Mouse (Mus musculus): Measurements from ENCODE around the gene Tbkbp1.

The Tbkbp1 gene

DNA sequence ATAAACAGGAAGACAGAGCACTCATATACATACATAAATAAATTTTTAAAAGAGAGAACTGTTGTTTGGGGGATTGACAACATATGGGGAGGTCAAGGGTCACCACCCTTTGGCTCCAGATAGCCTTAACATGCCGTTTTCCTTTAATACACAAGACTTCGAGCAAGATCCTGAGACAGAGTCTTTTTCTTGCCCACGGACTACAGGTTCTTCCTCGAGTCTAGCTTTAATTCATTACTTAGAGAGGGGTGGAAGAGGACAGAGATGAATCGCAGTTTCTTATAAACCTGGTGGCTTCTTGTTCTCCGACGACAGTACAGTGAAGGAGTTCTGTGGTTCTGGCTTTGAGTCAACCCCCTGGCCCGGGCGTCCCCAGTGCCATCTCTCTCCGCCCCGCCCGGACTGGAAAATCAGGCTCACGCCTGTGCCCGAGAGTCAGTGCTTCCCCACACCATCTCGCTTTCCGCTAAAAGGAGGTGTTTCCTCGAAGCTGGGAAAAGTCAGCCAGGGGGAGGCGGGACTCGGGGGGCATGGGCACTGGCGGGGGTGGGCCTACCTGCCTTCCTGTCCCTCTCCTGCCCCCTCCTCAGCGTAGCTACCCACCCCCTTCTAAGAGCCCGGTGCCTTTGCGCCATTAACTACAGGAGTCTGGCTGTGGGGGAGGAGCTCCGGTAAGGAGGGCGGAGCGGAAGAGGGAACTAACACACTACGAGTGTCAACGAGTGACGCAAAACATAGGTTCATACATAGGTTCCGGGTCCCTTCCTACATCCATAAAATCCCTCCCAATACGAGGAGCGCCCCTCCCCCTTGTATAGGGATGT lies 24.4 kb downstream of the Tbkbp1 start:
- peak; percentile 31 to 59 for DNase-seq

DNA sequence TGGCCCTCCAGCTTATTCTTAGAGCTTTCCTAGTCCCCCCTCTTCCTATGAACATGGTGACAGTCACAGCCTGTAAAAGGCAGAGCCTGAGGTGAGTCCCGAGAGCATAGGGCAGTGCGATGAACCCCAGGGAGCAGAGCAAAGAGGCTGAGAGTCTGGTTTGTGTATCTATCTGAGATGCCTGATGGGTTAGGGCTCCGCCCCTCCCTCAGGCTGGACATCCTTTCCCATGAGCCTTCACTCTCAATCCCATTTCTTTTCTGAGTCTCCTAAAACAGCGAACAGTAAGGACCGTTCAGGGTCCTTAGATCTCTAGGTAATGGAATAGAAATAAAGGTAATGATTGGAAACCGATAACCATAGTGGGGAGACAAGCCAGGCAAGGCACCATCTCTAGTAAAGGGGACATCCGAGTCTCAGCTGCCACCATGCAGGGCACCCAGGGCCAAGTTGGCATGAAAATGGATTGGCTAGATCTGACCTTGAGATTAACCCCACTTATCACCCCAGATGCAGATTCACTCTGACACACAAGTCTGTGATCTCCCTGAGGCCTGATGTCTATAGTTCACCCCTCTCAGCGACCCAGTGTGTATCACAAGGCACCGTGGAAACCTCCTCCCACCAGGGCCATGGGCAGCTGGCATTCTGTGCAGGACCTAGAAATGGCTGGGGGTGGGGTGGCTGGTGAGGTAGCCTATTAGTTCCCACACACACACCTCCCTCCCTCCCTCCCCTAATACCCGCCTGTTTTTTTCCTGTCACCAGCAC lies 26.8 kb downstream of the Tbkbp1 start:
- DNase-seq: no peak

DNA sequence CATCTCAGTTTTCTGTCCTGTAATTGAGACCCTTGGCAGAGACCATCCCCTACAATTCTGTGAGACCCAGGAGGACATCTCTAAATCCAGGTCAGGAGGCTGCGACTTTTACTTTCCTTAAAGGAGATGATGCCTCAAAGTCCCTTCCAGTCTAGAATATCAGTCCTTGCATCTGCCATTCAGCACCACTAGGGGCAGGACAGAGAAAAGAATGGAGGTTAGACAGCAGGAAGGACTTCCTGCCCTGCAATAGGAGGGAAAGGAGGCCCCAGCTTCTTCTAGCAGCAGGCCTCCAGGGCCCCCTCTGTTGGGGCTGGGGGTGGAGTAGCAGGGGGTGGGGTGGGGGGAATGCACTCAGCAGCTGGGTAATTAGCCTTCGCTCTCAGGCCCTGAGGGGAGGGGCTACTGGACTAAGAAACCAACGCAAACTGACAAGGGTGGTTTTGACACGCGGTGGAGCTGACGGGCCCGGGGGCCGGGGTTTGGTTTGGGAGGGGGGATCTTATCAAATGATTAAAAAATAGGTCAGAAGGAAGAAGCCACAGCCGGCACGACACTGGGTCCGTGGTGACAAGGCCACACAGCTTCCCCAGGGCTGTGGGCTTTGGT lies 27.9 kb downstream of the Tbkbp1 start:
- no peak for DNase-seq

DNA sequence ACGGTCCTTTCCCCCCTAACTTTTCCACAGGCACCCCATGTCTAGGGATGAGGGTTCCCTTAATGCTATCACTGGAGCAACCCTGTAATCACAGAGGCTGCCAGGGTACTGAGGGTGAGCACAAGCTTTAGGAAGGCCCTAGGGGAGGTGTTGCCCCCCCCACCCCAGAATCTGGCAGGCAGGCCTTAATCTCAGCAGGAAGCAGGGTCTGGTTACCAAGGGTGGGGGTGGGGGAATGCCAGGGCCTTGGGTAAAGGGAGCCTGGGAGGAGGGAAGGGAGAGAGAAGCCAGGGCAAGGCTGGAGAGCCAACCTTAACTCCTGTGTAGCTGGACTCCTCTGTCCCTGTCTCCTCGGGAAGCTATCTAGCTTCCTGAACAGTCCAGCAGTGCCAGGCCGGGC lies 30.7 kb downstream of the Tbkbp1 start:
- DNase-seq: no peak

DNA sequence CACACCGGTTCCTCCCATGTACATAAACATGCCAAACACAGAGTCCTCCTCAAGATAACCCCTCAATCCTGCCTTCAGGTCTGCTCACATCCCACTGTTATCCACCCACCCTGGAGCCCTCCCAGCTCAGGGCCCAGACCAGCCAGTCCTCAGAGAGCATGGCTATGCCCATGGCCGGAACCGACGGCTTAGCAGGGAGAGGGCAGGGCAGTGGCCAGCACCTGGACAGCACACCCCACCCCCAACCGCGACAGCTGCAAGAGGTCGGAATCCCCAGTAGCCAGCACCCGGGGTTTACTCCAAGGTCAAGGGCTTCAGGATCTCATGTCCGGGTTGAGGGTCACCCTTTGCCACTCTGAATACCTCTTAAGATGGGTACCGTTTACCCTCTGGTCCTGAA lies 31.1 kb downstream of the Tbkbp1 start:
- no peak for DNase-seq

DNA sequence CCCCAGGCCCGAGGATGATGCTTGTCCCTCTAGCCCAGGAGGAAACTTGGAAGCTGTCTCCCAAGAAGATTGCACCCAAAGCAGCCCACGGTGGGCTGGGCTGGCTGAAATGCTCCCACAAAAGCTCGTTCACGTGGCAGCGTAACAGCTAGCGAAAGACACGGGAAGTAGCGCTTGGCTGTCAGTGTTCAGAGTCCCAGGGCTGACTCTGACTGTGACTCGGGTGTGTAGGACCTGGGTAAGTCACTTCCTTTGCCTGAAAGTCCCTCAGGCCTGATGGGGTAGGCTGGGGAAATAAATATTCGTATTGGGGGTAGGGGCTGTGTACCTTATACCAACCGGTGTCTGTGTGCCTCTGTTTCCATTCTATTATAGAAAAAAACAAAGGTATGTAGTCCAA lies 35.5 kb downstream of the Tbkbp1 start:
- DNase-seq: no peak

DNA sequence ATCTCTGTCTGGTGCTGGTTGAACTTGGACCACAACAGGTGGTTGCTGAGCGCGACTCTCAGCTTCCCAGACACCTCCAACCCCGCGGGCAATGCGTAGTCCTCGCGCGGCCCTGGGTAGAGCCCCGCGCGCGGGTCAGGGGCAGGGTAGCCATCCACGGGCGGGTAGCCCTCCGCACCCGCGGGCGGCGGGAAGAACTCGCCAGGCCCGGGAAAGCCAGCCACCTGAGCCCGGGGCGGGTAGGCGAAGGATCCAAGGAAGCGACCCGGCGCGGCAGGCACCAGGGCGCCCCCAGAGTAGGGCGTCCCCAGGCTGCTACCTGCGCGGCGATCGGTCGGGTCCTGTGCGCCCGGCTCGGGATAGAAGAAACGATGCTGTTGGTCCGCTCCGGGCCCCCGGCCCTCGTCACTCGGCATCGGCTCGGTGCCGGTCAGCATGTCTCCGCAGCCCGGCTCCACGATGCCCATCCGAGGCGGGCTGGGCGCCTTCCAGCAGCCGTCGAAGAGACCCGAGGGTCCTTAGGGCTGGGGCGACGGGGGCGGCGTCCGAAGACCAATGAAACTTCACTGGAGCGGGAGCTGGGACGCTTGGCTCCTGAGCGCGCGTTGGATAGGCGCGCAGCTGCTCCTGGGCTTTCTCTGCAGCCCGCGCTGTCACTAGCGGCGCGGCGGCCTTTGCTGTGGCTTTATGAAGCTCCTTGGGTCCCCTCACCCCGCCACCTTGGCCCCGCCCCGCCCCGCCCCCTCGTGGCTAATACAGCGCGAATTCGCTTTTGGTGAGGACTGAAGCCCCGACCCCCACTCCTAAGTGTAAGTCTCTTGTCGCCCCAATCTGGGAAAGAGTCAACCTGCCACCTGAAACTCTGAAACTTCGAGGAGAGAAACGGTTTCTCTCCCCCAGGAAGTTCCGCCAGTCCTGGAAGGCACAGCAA lies 36.4 kb downstream of the Tbkbp1 start, which contains the start of gene Tbx21:
Tbx21 (minus strand) TSS at position 661 of the 931 bp plus-strand sequence.
- no peak for DNase-seq

DNA sequence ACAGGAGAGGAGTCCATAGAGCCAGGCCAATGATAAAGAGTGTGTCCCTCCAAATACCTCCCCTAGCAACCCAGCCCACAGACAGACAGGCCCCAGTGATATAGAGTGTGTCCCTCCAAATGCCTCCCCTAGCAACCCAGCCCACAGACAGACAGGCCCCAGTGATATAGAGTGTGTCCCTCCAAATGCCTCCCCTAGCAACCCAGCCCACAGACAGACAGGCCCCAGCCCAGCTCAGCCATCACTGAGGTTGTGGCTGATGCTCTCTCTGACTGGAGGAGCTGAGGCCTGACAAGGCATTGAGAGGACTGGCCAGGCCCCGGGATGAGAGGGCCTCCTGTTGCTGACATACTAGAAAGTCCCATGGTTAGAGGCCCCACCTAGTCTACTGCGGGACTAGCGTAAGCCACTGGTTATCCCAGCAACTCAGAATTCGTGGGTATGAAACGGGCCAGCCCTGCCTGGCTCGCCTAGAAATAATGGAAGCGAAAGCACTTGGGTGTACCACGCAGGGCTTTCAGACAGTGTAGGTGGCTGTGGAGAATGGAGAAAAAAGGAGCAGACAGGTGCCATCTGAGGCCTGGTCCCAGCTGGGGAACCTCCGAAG lies 38.7 kb downstream of the Tbkbp1 start:
- DNase-seq: no peak

DNA sequence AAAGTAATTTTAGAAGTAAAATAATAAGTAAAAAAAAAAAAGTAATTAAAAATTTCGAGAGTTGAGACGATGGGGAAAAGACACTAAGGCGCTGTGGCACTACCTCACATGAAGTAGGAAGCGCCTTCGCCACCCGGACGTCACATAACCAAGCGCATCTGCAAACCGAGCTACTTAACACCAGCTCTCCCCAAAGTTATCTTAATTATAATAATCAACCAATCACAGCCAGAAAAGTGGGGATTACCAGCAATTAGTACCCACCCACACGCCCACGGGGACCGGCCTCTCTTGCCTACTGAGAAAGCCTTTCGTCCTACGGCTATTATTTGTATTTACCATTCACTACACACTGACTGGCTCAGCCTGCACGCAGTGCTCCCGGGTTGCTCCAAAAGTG lies 42.3 kb downstream of the Tbkbp1 start:
- DNase-seq: no peak

DNA sequence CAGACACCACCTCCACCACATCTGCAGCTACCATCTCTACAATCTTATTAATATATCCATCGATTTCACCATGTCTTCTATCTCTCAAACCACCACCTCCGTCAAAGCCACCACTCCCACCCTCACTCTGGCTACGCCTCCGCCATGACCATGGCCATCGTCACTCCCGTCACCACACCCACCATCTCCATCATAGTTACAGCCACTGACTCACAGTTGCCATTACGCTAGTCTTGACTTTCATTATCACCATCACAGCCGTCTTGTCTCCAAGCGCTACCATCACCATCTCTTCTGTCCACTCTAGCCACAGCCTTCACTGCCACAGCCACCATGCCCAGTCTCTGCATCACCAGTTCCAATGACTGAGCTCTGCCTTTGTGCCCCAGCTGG lies 47.2 kb downstream of the Tbkbp1 start:
- DNase-seq: no peak

DNA sequence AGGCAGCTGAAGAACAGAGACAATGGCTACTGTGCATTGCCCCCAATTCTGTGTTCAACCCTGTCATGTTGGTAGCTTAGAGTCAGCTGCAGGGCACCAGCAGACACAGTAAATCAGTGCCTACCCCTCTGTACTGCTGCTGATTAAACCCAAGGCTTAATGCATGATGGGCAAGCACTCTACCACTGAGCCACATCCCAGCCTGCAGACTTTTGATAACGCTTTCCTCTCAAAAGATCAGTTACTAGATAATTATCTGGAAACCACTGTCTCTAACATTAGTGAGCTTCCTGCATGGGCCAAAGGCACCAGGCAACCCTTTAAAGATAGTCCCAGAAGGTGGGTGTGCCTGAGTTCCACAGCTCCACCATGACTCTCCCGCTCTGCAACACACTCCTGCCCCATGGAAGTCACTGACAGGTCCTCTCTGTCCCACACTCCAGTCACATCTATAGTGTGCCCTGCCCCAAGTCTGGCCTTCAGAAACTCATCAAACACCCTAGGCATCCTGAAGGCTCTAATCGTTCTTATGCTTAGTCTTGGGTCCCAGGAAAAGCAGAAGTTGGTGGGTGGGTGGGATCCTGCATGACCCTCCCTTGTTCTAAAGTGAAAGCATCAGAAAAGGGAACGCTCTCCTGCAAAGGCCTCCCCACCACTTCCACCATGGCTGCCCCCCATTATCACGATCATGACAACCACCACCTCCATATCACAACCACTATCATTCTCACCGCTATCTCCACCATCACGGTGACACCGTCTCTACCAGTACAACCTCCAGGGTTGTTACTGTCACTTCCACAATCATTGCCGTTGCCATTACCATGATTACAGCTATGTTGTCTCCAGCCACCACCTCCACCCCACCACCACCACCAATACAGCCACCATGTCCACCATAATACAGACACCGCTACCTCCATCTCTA lies 47.9 kb downstream of the Tbkbp1 start:
- DNase-seq: no peak

DNA sequence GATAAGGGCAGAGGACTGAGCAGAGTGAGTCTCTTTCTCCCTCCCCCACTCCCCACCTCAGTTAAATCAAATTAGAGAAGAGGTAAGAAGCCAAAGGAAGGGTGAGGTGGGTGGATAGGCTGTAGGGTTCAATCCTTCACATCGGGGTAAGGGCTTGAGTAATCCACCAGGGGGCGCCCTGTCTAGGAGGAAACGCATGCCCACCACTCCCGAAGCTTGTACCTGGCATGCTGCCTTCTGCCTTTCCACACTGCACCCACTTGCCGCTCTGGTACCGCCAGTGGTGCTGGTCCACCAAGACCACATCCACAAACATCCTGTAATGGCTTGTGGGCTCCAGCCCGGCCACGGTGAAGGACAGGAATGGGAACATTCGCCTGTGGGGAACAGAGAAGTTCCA lies 49.6 kb downstream of the Tbkbp1 start:
- DNase-seq: peak; percentile 77 to 92

DNA sequence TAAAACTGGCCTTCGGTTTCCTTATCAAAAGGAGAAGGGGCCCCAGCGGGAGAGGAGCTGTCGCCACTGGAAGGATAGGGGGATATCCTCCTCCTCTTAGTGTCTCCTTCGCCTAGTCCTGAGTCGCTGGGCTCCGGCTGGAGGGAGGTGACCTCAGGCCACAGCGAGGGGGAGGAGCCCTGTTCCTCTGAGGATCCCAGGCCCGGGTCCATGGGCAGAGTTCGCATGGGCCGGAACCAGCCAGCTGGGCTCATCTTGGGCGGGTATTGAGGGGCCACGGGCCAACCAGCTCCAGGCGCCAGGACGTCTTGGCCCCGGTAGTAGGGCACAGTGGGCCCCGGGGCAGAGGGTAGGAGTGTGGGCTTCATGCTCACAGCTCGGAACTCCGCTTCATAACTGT lies 52.5 kb downstream of the Tbkbp1 start:
- peak in 1 of 2 experiments; percentile 15 for DNase-seq

DNA sequence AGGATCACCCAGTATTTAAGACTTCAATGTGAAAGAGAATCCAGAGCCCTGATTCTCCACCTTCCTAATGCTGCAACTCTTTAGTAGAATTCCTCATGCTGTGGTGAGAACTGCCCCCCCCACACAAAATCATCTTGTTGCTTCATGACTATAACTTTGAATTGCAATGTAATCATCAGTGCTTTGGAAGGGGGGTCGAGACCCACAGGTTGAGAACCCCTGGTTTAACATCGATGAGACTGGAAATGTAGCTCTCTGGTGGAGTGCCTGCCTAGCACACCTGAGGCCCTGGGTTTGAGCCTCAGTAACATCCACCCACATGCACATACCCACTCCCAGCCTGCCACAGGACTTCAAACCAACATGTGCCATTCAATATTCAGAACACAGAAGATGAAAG lies 56.7 kb downstream of the Tbkbp1 start:
- DNase-seq: no peak

DNA sequence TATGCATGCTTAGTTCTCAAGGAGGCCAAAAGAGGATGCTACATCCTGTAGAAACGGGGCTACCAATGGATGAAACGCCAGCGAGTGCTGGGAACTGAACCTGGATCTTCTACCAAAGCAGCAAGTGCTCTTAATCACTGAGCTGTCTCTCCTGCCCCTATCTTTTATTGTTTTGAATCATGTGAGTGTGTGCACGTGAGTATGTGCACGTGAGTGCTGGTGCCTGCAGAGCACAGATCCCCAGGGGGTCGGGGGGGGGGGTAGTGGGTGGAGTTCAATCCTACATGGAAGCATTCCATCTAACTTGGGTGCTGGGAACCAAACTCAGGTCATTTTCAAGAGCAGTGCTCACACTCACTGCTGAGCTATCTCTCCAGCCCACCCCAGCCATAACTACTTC lies 64.9 kb downstream of the Tbkbp1 start:
- no peak for DNase-seq

All from cerebellum, postnatal 14 days (tissue).